Mouse (Mus musculus): ENCODE measurements around the gene Pla2g4c. TPM values are rescaled to one million over a fixed set of nuclear protein-coding genes. Genes with fewer than 3 reads are reported as not detected.

Pla2g4c gene
- polyA plus RNA-seq, 1 experiment from 2014 or later: 0.54 TPM

Other genes with a start within 250 kb of the Pla2g4c start
- gene Vmn1r85, start 229.5 kb upstream of the Pla2g4c start, polyA plus RNA-seq (2015; fragmentation: Nextera tagmentation; extraction: Ambion mirVana): not detected in 2 replicates
- not detected in 2 replicates for gene Vmn1r86, start 204.7 kb upstream of the Pla2g4c start, polyA plus RNA-seq (2015; fragmentation: Nextera tagmentation; extraction: Ambion mirVana)
- not detected in 2 replicates for gene Vmn1r87, start 184.5 kb upstream of the Pla2g4c start, polyA plus RNA-seq (2015; fragmentation: Nextera tagmentation; extraction: Ambion mirVana)
- not detected in 2 replicates for gene Vmn1r88, start 165.1 kb upstream of the Pla2g4c start, polyA plus RNA-seq (2015; fragmentation: Nextera tagmentation; extraction: Ambion mirVana)
- gene Vmn1r89, start 111.6 kb upstream of the Pla2g4c start, polyA plus RNA-seq (2015; fragmentation: Nextera tagmentation; extraction: Ambion mirVana): not detected in 2 replicates
- 87.2 and 89.2 TPM in 2 replicates for gene Lig1, start 47.4 kb upstream of the Pla2g4c start, polyA plus RNA-seq (2015; fragmentation: Nextera tagmentation; extraction: Ambion mirVana)
- gene Zswim9, start 45.9 kb upstream of the Pla2g4c start, polyA plus RNA-seq (2015; fragmentation: Nextera tagmentation; extraction: Ambion mirVana): 6.9 and 7.1 TPM in 2 replicates
- gene Cabp5, start 73.5 kb downstream of the Pla2g4c start, polyA plus RNA-seq (2015; fragmentation: Nextera tagmentation; extraction: Ambion mirVana): not detected in 2 replicates
- gene Bsph1, start 126.2 kb downstream of the Pla2g4c start, polyA plus RNA-seq (2015; fragmentation: Nextera tagmentation; extraction: Ambion mirVana): not detected in 2 replicates
- gene Bsph2, start 246.4 kb downstream of the Pla2g4c start, polyA plus RNA-seq (2015; fragmentation: Nextera tagmentation; extraction: Ambion mirVana): not detected in 2 replicates

All from intestine, embryonic 15.5 days (tissue).